ENCODE assay signal across 7 mouse cellular contexts in genomic region chr17:35840561-35840960, GRCm38 (mm10). TPM values are rescaled to one million over a fixed set of nuclear protein-coding genes. Genes with fewer than 3 reads are reported as not detected.
DNase-seq lines count a peak whose midpoint lies in the region; ATAC-seq and TF ChIP-seq lines count a peak whose summit lies in the region.

No protein-coding gene starts in this region.

- no peak for ATAC-seq in lung, postnatal 0 days
- ATAC-seq in forebrain, embryonic 11.5 days (replicated peaks; ENCODE audit: low FRiP score), result no peak
- no peak for ATAC-seq in limb, embryonic 14.5 days (ENCODE audit: low FRiP score, low read depth)
- no peak for ATAC-seq in stomach, embryonic 15.5 days (ENCODE audit: insufficient read depth, low FRiP score, low read depth)

- peaks cover 5% of the 10 kb centered on the region for H3K36me3 ChIP-seq in lung, postnatal 0 days (ENCODE audit: insufficient read depth, low read length)
- H3K36me3 ChIP-seq in forebrain, embryonic 11.5 days (ENCODE audit: control insufficient read depth, insufficient read depth, low read length), result peaks cover 11% of the 10 kb centered on the region; the same call in 1 of the 2 replicates
- H3K36me3 ChIP-seq in limb, embryonic 14.5 days (ENCODE audit: control insufficient read depth, insufficient read depth, low read length), result peaks cover 23% of the 10 kb centered on the region
- peaks cover 6% of the 10 kb centered on the region for H3K36me3 ChIP-seq in stomach, embryonic 15.5 days

- peak overlapping the region; percentile 34; the same call in 1 of the 2 replicates for H3K4me2 ChIP-seq in lung, postnatal 0 days (replicated peaks; ENCODE audit: low read depth, low read length)
- peak overlapping the region; percentile 41; the same call in 1 of the 2 replicates for H3K4me2 ChIP-seq in forebrain, embryonic 11.5 days (ENCODE audit: low read depth, low read length, severe bottlenecking)
- peak overlapping the region; percentile 42; the same call in 1 of the 2 replicates for H3K4me2 ChIP-seq in limb, embryonic 14.5 days (replicated peaks; ENCODE audit: low read depth, low read length, severe bottlenecking)
- H3K4me2 ChIP-seq in stomach, embryonic 15.5 days, result peak overlapping the region; percentile 46

- no peak for TF ChIP-seq CTCF in lung, postnatal 0 days (IDR thresholded peaks at IDR 0.05)

- H3K4me1 ChIP-seq in lung, postnatal 0 days (ENCODE audit: insufficient read depth, low read depth, low read length), result peaks cover 11% of the 10 kb centered on the region; the same call in 1 of the 2 replicates
- peaks cover 10% of the 10 kb centered on the region for H3K4me1 ChIP-seq in forebrain, embryonic 11.5 days (replicated peaks; ENCODE audit: control insufficient read depth, insufficient read depth, low read length)
- H3K4me1 ChIP-seq in limb, embryonic 14.5 days (ENCODE audit: control insufficient read depth, insufficient read depth, low read length), result peaks cover 17% of the 10 kb centered on the region
- peaks cover 19% of the 10 kb centered on the region for H3K4me1 ChIP-seq in stomach, embryonic 15.5 days

- H3K9me3 ChIP-seq in lung, postnatal 0 days (ENCODE audit: low read length), result no peaks in the 10 kb centered on the region
- no peaks in the 10 kb centered on the region for H3K9me3 ChIP-seq in forebrain, embryonic 11.5 days (ENCODE audit: control insufficient read depth, low read length)
- H3K9me3 ChIP-seq in limb, embryonic 14.5 days (ENCODE audit: control insufficient read depth, low read length), result no peaks in the 10 kb centered on the region
- no peaks in the 10 kb centered on the region for H3K9me3 ChIP-seq in stomach, embryonic 15.5 days

- WGBS in lung, postnatal 0 days, result 53% methylated on average over 14 of the region's 14 CpGs
- WGBS in forebrain, embryonic 11.5 days, result 60% methylated on average over 14 of the region's 14 CpGs
- WGBS in limb, embryonic 14.5 days, result 53% methylated on average over 14 of the region's 14 CpGs
- WGBS in stomach, embryonic 15.5 days, result 52% methylated on average over 14 of the region's 14 CpGs

- no peak for TF ChIP-seq POLR2A in limb, embryonic 14.5 days (IDR thresholded peaks at IDR 0.05; ENCODE audit: borderline replicate concordance, extremely low read depth, insufficient read depth, insufficient read length)

- no peak for TF ChIP-seq EP300 in lung, postnatal 0 days (IDR thresholded peaks at IDR 0.05)

- DNase-seq in lung, postnatal 0 days (ENCODE audit: low spot score), result no peak
- no peak for DNase-seq in lung, postnatal 25 days (ENCODE audit: low spot score)
- no peak for DNase-seq in forebrain, embryonic 11.5 days (ENCODE audit: low spot score)
- DNase-seq in limb, embryonic 14.5 days (ENCODE audit: low spot score), result no peak
- DNase-seq in spleen, postnatal 14 days (ENCODE audit: low spot score in 2 of 2), result no peak
- no peak for DNase-seq in gastrocnemius, postnatal 14 days

- H3K9ac ChIP-seq in lung, postnatal 0 days (replicated peaks; ENCODE audit: low read depth), result no peak overlapping the region
- H3K9ac ChIP-seq in forebrain, embryonic 11.5 days (ENCODE audit: low read length), result no peak overlapping the region
- H3K9ac ChIP-seq in limb, embryonic 14.5 days (ENCODE audit: low read depth, low read length, severe bottlenecking), result peak overlapping the region; percentile 50
- no peak overlapping the region for H3K9ac ChIP-seq in stomach, embryonic 15.5 days

- no peaks in the 10 kb centered on the region for H3K27me3 ChIP-seq in lung, postnatal 0 days (replicated peaks; ENCODE audit: insufficient read depth, low read length)
- H3K27me3 ChIP-seq in forebrain, embryonic 11.5 days (ENCODE audit: control insufficient read depth, insufficient read depth, low read length), result no peaks in the 10 kb centered on the region
- H3K27me3 ChIP-seq in limb, embryonic 14.5 days (ENCODE audit: control insufficient read depth, insufficient read depth, low read length), result no peaks in the 10 kb centered on the region
- H3K27me3 ChIP-seq in stomach, embryonic 15.5 days (replicated peaks), result no peaks in the 10 kb centered on the region

- peak overlapping the region; percentile 51; the same call in 1 of the 2 replicates for H3K4me3 ChIP-seq in lung, postnatal 0 days (ENCODE audit: low read depth, low read length)
- peak overlapping the region; percentile 42 for H3K4me3 ChIP-seq in forebrain, embryonic 11.5 days (ENCODE audit: low read depth, low read length)
- peak overlapping the region; percentile 62 for H3K4me3 ChIP-seq in limb, embryonic 14.5 days (replicated peaks; ENCODE audit: low read length)
- H3K4me3 ChIP-seq in stomach, embryonic 15.5 days (replicated peaks), result peak overlapping the region; percentile 63

- H3K27ac ChIP-seq in lung, postnatal 0 days (ENCODE audit: low read length), result peak overlapping the region; percentile 64; the same call in 1 of the 2 replicates
- peak overlapping the region; percentile 57; the same call in 1 of the 2 replicates for H3K27ac ChIP-seq in forebrain, embryonic 11.5 days (ENCODE audit: low read depth, low read length)
- H3K27ac ChIP-seq in limb, embryonic 14.5 days (replicated peaks; ENCODE audit: low read depth, low read length), result no peak overlapping the region
- peak overlapping the region; percentile 76 for H3K27ac ChIP-seq in stomach, embryonic 15.5 days

- intact Hi-C loops in gastrocnemius, postnatal 14 days (cut with DNase I; ENCODE audit: low total_unique reads), result no loop called here

RNA-seq across cellular contexts. Expression of gene Mdc1, which starts 0.8 kb away (rescaled TPM):
- polyA plus RNA-seq in lung, postnatal 0 days (2015; fragmentation: Nextera tagmentation; extraction: Ambion mirVana), result 2.8 and 3.1 TPM in 2 replicates
- polyA plus RNA-seq in forebrain, embryonic 11.5 days (2014; fragmentation: Nextera tagmentation; extraction: Ambion mirVana), result 27.2 and 29.2 TPM in 2 replicates
- 24.9 and 28.8 TPM in 2 replicates for polyA plus RNA-seq in limb, embryonic 14.5 days (2012; rRNA removed)
- polyA plus RNA-seq in limb, embryonic 14.5 days (2014; fragmentation: Nextera tagmentation; extraction: Ambion mirVana), result 12.2 and 13.9 TPM in 2 replicates
- 15.2 and 19.7 TPM in 2 replicates for polyA plus RNA-seq in stomach, embryonic 15.5 days (2015; fragmentation: Nextera tagmentation; extraction: Ambion mirVana)
- 1 to 10 TPM; 5.4 to 6.9 TPM for total RNA-seq in gastrocnemius, postnatal 14 days (2021)

RNA-seq across cellular contexts. Expression of gene Tubb5, which starts 2.5 kb away (rescaled TPM):
- polyA plus RNA-seq in lung, postnatal 0 days (2015; fragmentation: Nextera tagmentation; extraction: Ambion mirVana), result 292 and 298 TPM in 2 replicates
- polyA plus RNA-seq in forebrain, embryonic 11.5 days (2014; fragmentation: Nextera tagmentation; extraction: Ambion mirVana), result 1,583 and 1,671 TPM in 2 replicates
- polyA plus RNA-seq in limb, embryonic 14.5 days (2012; rRNA removed), result 1,341 and 1,699 TPM in 2 replicates
- polyA plus RNA-seq in limb, embryonic 14.5 days (2014; fragmentation: Nextera tagmentation; extraction: Ambion mirVana), result 808 and 880 TPM in 2 replicates
- polyA plus RNA-seq in stomach, embryonic 15.5 days (2015; fragmentation: Nextera tagmentation; extraction: Ambion mirVana), result 762 and 772 TPM in 2 replicates
- total RNA-seq in gastrocnemius, postnatal 14 days (2021), result 100 to 1,000 TPM in 1 of 2 experiments, 10 to 100 TPM in 1; 95.6 to 123 TPM

RNA-seq across cellular contexts. Expression of gene Flot1, which starts 17.5 kb away (rescaled TPM):
- 106 and 117 TPM in 2 replicates for polyA plus RNA-seq in lung, postnatal 0 days (2015; fragmentation: Nextera tagmentation; extraction: Ambion mirVana)
- 48.5 and 49.5 TPM in 2 replicates for polyA plus RNA-seq in forebrain, embryonic 11.5 days (2014; fragmentation: Nextera tagmentation; extraction: Ambion mirVana)
- 61.8 and 66.3 TPM in 2 replicates for polyA plus RNA-seq in limb, embryonic 14.5 days (2012; rRNA removed)
- polyA plus RNA-seq in limb, embryonic 14.5 days (2014; fragmentation: Nextera tagmentation; extraction: Ambion mirVana), result 47.2 and 53.7 TPM in 2 replicates
- 45.3 and 46.0 TPM in 2 replicates for polyA plus RNA-seq in stomach, embryonic 15.5 days (2015; fragmentation: Nextera tagmentation; extraction: Ambion mirVana)
- total RNA-seq in gastrocnemius, postnatal 14 days (2021), result 10 to 100 TPM; 39.2 to 40.3 TPM

RNA-seq across cellular contexts. Expression of gene Ier3, which starts 19.1 kb away (rescaled TPM):
- 205 and 234 TPM in 2 replicates for polyA plus RNA-seq in lung, postnatal 0 days (2015; fragmentation: Nextera tagmentation; extraction: Ambion mirVana)
- 2.4 and 3.5 TPM in 2 replicates for polyA plus RNA-seq in forebrain, embryonic 11.5 days (2014; fragmentation: Nextera tagmentation; extraction: Ambion mirVana)
- 10.8 and 12.2 TPM in 2 replicates for polyA plus RNA-seq in limb, embryonic 14.5 days (2012; rRNA removed)
- 8.8 and 8.9 TPM in 2 replicates for polyA plus RNA-seq in limb, embryonic 14.5 days (2014; fragmentation: Nextera tagmentation; extraction: Ambion mirVana)
- 14.5 and 16.7 TPM in 2 replicates for polyA plus RNA-seq in stomach, embryonic 15.5 days (2015; fragmentation: Nextera tagmentation; extraction: Ambion mirVana)
- total RNA-seq in gastrocnemius, postnatal 14 days (2021), result 1 to 10 TPM; 4.6 to 5.4 TPM

RNA-seq across cellular contexts. Expression of gene Nrm, which starts 20.6 kb away (rescaled TPM):
- 21.4 and 22.9 TPM in 2 replicates for polyA plus RNA-seq in lung, postnatal 0 days (2015; fragmentation: Nextera tagmentation; extraction: Ambion mirVana)
- 65.7 and 68.8 TPM in 2 replicates for polyA plus RNA-seq in forebrain, embryonic 11.5 days (2014; fragmentation: Nextera tagmentation; extraction: Ambion mirVana)
- 77.5 and 80.7 TPM in 2 replicates for polyA plus RNA-seq in limb, embryonic 14.5 days (2012; rRNA removed)
- polyA plus RNA-seq in limb, embryonic 14.5 days (2014; fragmentation: Nextera tagmentation; extraction: Ambion mirVana), result 49.5 and 56.4 TPM in 2 replicates
- polyA plus RNA-seq in stomach, embryonic 15.5 days (2015; fragmentation: Nextera tagmentation; extraction: Ambion mirVana), result 54.0 and 54.7 TPM in 2 replicates
- 1 to 10 TPM; 4.8 TPM for total RNA-seq in gastrocnemius, postnatal 14 days (2021)
